Mouse (Mus musculus): ENCODE results near the gene Pde4c.

Gene Pde4c

DNA sequence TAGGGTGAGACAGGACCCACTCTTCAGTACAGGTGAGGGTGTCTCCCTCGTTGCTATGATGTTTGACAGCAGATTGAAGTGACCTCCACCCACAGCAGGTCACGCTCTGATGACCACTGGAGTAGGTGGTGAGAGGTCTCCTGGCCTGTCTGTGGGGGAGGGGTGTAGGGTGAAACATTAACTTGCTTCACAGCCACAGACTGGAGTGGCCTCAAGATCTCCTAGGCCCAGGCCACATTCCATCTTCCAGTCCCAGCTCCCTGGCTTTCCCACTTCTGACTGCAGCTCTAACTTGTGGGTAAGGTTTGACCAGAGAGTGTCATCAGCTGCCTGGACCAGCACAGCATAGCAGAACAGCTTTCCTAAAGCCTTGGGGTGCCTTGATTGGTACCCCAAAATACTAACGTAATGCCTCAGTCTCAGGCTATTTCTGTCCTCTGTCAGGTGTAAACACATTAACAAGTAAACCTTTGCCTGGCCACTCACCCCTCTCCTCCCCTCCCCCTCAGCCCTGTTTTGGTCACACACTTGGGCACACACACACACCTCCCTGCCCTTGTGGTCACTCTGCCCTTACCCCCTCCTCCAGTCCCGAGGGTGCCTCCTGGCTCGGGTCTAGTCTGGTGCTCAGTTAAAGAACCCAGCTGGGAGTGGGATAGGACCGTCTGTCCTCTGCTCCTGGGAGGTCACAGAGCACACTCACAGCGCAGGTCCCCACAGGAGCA is at the start of gene Pde4c:
Gene Pde4c (plus strand): TSS at position 235 of the 725 bp plus-strand sequence.
- no peak for DNase-seq (ENCODE audit: low spot score in 2 of 2)

DNA sequence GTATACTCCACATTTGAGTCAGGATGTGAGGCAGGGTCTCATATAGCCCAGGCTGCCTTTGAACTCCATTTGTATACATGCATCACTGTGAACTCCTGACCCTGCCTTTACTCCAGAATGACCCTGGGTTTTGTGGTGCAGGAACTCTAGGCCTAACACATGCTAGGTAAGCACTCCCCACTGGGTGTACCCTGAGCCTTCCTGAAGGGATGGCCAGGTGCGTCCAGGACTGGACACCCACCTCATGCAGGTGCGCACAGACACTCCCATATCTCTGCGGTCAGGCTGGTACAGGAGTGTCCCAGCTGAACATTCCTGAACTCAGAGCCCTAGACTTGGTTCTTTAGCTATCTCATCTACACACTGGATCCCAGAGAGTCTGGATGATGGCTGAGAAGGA is 49.4 kb upstream of the Pde4c start:
- no peak for DNase-seq (ENCODE audit: low spot score in 2 of 2)

DNA sequence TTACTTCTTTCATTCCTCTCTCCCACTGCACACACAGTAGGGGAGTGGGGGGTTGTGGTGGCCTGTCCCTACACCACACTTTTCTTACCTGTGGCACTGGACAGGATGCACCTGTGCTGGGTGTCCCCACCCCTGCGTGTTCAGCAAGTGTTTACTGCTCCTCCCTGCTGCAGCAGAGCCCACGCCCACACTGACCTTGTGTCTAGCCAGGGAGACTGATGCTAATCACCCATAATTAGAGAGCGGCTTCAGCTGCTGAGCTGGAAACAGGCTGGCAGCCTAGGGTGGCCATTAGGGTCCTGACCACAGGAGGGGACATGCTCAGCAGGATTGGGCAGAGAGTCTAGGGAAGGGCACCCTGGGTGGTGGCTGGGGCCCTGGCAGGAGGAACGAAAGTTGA is 48.8 kb upstream of the Pde4c start:
- DNase-seq (ENCODE audit: low spot score in 2 of 2) = no peak

DNA sequence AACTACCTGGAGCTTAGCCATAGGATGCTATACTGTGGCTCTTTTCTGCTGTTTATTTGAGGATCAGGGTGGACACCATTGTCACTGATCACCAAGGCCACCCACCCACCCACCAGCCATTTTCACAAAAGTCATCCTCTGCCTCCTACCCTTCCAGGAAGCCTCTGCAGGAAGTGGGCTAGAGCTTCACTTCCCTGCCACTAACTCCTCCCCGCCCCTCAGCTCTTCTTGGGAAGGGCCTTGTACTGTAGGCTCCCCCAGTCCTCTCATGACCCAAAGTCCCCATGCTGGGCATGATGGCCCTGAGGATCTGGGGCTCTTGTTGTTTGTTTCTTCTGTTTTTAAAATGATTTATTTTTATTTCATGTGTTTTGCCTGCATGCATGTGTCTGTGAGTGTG is 48.2 kb upstream of the Pde4c start:
- DNase-seq (ENCODE audit: low spot score in 2 of 2) = peak in 1 of 2 experiments; percentile 45

DNA sequence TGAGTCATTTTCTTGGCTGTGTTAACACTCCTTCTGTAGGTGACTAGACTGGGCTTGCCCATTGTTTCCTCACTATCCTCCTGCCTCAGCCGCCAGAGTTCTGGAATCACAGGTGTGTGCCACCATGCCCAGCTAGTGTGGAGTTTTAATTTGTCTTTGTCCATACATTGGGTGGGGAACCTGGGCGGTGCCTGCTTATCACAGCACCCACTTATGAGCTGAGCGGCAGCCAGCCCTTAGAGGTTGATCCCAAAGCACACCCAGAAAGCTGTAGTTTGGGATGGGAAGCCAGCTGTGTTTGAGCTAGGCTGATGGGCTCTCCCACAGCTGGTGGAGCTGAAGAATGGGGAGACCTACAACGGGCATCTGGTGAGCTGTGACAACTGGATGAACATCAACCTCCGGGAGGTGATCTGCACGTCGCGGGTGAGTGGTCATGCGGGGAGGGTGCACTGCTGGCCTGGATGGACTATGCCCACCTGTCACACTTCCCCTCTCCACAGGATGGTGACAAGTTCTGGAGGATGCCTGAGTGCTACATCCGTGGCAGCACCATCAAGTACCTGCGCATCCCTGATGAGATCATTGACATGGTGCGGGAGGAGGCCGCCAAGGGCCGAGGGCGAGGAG is 46.0 kb upstream of the Pde4c start:
- DNase-seq (ENCODE audit: low spot score in 2 of 2) = no peak

DNA sequence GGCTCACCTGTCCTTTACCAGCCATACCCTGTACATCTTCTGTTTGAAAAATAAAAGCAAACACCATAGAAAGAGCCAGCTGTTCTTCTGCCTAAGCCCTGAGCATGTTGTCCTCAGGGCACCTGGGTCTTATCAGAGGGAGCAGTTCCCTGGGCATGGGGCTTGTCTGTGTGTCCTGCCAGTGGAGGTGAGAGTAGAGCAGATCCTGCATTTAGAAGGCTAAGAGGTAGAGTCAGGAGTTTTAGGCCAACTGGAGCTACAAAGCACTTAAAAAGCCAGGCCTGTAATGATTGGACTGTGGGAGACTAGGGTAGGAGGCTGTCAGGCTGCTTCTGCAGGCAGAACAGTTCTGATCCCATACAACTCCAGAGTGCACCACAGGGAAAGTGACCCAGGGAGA is 44.8 kb upstream of the Pde4c start:
- no peak for DNase-seq (ENCODE audit: low spot score in 2 of 2)

DNA sequence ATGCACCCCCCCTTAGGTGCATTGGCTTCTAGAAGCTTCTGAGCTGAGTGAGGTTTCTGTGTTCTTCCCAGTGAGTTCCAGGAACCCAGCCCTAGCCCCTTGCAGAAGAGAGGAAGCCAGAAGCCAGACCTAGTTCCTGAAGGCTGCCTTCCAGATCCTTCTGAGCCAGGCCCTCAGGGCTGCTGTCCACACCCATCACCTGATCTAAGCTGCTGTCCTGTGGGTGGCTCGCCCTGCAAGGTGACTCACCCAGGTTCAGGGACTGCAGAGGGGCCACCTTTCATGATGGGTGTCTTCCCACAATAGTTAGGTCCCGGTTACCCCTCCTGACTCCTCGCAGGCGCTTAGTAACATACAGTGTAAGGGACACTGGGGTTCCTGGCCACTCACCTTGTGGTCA is 44.1 kb upstream of the Pde4c start:
- no peak for DNase-seq (ENCODE audit: low spot score in 2 of 2)

DNA sequence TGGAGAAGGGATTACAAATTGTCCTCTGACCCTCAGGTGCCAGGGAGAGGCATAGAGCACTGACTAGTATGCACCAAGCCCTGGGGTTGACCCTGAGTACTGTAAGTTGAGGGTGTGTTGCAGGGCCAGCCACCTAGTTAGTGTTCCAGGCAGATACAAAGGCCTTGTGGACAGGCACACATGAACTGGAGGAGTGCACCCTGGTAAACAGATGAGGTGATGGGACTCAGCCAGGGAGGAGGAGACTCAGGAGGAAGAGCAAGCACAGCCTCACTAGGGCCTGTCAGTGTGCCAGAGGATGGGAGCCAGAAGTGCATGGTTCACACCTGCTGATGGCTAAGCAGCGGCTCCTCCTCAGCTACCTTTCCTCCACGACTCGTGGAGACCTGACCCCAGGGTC is 43.5 kb upstream of the Pde4c start:
- no peak for DNase-seq (ENCODE audit: low spot score in 2 of 2)

DNA sequence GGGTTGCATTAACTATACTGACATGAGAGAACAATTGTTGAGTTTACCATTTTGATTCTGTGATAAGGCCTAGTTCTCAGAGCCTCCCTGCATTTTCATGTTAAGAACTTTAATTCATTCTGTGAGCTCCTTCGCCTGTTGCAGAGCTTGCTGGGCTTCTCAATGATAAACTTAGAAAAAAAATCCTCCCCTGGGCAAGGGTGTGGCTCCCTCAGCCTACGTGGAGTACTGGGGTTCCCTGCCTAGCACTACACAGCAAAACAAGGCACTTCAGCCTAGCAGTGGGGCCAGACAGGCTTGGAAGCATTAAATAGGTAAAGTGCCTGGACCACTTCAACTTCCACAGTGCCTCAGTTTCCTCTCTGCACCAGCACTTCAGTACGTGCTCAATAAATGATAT is 42.1 kb upstream of the Pde4c start:
- no peak for DNase-seq (ENCODE audit: low spot score in 2 of 2)

DNA sequence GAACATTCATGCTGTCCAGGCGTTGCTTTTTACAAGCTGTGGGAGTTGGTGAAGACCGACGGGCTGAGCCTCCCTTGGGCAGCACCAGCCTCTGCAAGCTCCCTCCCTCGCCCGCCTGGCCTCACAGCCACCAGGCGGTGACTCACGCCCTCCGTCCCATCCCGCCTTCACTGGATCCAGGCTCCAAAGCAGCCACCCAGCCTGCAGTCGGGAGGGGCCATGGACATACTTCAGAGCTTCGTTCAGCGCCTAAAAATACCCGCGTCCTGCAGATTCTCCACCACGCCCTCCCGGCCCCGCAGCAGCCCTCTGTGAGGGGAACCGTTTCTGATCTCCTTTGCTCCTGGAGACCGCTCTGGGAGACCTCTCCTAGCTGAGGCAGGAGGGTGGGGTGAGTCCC is 41.3 kb upstream of the Pde4c start:
- no peak for DNase-seq (ENCODE audit: low spot score in 2 of 2)

DNA sequence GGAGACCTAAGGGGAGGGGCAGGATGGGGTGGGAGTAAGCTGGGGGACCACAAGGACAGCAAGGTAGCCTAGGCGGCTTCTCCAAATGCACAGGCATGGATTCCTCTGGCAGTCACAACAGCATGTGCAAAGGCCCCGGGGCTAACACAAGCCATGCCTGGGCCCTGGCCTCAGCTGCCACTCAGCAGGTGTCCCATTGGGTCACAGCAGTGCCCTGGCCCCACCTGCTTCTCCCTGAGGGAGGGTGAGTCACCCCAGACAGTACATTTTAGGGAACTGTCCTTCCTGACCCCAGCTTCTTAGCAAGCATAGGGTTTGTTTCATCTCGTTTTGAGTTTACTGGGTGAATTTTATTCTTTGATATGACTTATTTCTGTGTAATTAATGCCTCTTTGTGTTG is 40.8 kb upstream of the Pde4c start:
- no peak for DNase-seq (ENCODE audit: low spot score in 2 of 2)

DNA sequence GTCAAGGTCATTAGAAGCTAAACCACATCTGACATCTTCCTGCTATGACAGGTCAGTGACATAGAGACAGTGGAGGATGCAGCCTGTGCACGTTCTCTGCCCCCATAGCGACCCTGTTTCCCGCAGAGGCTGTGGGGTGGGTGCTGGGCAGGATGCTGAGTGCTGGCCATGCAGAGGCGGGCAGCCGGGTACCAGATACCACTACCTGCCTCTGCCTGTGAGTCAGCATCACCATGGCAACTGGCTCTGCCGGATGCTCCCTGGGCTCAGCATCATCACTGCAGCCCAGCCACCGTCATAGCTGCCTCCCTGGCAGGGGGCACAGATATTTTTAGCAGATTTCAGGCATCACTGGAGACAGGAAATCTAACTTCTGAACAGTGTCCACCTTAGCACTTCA is 39.2 kb upstream of the Pde4c start:
- peak; percentile 49 to 65 for DNase-seq (ENCODE audit: low spot score in 2 of 2)

DNA sequence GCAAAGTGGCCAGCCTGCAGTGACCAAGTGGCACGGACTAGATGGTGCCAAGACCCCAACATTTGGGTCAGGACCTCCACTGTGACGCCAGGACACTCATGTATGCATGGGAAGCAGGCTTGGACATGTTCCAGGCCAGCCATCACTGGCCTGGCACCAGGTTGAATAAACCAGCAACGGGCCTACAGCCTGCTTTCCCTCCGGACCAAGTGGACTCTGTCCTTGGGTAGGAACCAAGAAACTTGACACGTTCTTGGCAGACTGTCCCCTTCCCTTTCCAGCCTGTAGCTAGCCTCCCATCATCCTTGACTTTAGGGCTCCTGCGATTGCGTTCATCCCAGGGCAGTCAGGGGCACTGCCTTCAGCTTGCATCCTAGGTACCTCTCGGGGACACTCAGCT is 35.9 kb upstream of the Pde4c start:
- DNase-seq (ENCODE audit: low spot score in 2 of 2) = no peak

DNA sequence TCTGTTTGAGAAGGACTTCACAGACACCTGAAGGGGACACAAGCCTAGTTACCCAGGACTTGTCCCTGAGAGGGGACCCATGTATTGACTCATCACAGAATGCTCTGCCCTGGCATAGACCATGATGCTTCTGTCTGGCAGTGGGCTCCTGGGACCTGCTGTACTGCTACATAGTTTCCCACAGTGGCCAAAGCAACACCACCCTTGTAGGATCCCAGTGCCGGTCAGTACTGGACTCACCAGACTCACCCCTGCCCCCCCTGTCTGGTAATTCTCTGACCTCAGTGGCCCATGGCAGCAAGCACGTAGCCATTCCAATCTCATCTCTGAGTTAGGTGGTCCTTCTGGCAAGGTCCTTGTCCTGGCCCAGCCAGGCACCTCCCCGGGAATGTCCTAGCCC is 35.4 kb upstream of the Pde4c start:
- no peak for DNase-seq (ENCODE audit: low spot score in 2 of 2)

DNA sequence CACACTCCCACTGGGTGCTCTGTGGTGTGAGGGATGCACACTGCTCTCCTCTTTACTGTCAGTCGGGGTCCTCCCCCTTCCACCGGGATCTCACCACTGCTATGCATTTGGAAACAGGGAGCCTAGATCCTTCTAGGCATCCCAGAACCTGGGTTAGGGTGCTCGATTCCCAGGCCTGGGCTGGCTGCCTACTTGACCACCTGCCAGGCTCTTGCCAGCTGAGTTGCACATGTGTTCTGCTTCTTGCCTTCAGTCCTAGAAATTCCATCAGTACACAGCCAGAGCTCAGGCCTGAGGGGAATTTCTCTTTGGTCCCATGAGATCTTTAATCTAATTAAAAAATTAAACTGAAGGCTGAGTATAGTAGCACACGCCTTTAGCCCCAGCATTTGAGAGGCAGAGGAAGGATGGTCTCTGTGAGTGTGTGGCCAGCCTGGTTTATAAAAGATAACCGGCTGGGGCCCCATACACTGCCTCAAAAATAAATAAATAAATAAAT is 33.6 kb upstream of the Pde4c start:
- DNase-seq (ENCODE audit: low spot score in 2 of 2) = no peak

DNA sequence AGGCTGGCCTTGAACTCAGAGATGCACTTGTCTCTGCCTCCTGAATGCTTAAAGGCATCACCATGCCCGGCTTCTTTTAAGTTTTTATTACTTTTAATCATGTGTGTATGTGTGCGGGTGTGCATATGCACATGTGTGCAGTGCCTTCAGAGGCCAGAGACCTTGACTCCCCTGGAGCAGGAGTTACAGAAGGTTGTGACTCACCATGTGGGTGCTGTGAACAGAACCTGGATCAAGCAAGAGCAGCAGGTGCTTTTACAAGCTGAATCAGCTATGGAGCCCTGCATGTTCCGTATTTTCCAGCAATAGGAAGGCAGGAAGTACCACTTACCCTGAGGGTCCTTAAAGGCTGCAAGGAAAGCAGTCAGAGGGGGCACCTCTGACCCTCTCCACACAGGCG is 32.3 kb upstream of the Pde4c start:
- no peak for DNase-seq (ENCODE audit: low spot score in 2 of 2)

DNA sequence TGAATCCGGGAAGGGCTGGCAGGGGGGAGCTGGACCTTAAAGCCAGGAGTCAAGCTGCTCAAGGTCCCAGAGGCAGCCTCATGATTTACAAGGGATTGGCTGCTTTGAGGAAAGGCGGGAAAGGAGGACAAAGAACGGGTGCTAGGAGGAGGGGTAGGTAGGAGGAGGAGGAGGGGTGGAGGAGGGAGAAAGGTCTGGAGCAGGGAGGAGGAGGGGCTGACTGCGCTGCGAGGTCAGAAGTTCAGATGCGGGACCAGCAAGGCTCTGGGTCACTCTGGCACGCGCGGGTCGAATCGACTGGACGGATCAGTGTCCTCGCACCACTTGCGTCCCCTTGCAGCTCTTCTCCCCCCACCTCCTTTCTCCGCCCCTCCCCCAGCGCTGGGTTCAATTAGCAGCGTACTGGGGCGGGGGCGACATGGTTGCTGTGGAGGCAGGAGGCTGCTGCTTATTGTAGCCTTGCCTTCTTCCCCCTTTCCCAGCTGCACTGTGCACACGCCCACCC is 31.7 kb upstream of the Pde4c start:
- DNase-seq (ENCODE audit: low spot score in 2 of 2) = no peak

DNA sequence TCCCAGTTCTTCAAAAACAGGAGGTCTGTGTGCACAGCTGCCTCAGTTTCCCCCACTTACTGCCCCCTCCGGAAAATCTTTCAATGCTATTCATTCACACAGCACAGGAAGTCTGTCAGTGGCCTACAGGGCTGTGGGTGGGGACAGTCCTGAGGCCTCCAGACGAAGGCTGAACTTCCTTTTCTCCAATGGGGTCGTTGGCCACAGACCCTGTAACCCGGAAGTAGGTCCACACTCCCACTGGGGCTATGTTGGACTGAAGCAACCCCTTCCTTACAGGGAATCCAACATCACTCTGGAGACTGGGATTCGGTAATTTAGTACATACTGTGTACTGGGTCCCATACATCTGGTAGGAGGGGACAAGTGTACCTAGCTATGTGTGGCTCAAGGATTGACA is 29.9 kb upstream of the Pde4c start:
- DNase-seq (ENCODE audit: low spot score in 2 of 2) = no peak

DNA sequence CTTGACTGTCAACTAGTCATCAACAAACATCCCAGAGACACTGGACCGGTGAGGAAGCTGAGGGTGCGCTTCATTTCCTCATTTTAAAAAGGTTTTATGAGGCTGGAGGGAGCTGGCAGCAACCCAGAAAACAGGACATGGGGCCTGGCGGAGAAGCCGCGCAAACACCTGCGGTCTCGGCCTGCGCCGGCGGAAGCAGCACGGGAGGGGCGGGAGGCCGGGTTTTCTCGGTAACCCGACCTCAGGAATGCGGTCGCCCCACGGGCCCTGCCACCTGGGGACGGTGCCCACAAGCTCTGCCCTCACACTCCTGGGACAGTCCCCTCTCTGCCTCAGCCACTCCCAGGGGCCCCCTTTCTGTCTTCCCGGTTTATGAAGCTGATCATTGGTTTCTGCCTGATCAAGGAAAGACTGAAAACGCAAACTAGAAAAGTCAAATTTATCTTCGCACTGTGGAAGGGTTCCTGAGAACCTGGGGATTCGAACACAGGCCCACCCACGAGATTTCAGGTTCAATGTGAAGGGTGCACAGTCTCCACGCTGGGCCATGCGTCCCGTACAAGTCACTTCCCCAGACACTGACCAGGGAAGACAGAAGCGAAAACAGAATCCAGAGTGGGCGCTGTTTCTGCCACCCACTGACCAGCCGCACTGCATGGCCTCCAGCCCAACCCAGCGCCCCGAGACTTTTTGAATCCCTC is 28.1 kb upstream of the Pde4c start:
- peak; percentile 77 to 87 for DNase-seq (ENCODE audit: low spot score in 2 of 2)

DNA sequence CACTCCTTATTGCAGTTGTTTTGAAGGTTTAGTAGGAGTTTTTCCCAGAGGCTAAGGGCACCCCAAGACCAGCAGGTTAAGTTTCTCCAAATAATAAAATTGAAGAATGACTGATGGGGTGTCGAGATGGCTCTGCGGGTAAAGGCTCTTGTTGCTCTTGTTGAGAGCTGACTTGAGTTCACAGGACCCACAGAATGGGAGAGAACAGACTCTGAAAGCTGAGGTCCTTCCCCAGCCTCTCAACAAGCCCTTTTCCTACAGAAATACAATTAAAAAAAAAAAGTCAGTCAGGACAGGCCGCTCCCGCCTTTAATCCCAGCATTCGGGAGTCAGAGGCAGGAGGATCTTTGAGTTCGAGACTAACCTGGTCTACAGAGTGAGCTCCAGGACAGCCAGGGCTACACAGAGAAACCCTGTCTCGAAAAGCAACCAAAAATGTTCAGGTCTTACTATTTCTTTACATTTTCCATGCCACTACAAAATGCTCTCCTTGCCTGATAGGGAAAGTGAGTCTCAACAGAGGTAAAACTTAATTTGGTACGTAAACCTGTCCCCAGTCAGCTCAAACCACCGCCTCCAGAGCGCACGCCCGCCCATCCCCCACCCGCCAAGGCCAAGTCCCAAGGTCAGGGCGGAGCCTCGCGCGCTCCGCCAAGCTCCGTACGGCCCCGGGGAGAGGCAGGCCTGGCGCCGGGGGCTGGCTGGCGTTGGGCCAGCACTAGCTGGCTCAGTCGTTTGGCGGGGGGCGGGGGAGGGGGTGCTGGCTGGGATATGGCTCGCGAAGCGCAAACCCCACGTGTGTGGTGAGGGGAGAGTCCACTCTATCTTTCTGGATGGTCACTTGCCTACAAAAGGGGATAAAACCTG is 27.3 kb upstream of the Pde4c start:
- DNase-seq (ENCODE audit: low spot score in 2 of 2) = peak; percentile 53 to 70

DNA sequence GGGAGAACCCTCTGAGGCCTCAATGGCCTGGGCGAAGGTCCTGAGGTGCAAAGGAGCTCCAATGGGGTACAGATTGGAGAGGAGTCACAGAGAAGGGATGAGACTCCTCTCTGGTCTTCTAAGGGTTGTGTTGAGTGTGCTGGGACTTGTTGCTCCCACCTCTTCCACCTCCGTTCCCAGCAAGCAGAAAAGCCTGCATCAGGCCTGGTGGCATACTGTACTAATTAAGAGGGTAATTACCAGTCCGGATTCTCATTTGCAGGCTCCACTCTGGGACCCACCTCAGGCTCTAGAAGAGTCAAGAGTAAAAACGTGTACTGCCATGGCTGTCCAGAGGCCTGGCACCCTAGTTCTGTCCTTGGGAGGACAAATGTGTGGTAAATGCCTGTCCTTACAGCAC is 26.6 kb upstream of the Pde4c start:
- no peak for DNase-seq (ENCODE audit: low spot score in 2 of 2)

Measured in natural killer cell, adult 2 months (primary cell).